Mouse (Mus musculus) hindbrain, embryonic 15.5 days (tissue): Measurements from ENCODE around the gene Rfx4. TPM values are rescaled to one million over a fixed set of nuclear protein-coding genes. Genes with fewer than 3 reads are reported as not detected.

Source experiments
- ATAC-seq: fragments of 200-750 bp; cut with Nextera tagmentation; 2 replicates; pipeline ENCODE4 v1.8.0; 2017; ENCODE audit warnings: low read depth, moderate number of reproducible peaks, moderate TSS enrichment; ENCODE audit not compliant: low FRiP score
- H3K27ac ChIP-seq: fragments of 300-500 bp; sonication (generic); replicated peaks from 2 replicates; pipeline ENCODE4 v1.5.1; 2015; ENCODE audit warnings: mild to moderate bottlenecking, inconsistent platforms
- H3K27me3 ChIP-seq: fragments of 300-500 bp; sonication (generic); 2 replicates; pipeline ENCODE4 v1.6.1; 2015; ENCODE audit warnings: control low read depth, inconsistent platforms
- H3K36me3 ChIP-seq: fragments of 300-500 bp; sonication (generic); 2 replicates; pipeline ENCODE4 v1.6.1; 2015; ENCODE audit warnings: control low read depth, inconsistent platforms
- H3K4me1 ChIP-seq: fragments of 300-500 bp; sonication (generic); replicated peaks from 2 replicates; pipeline ENCODE4 v1.6.1; 2015; ENCODE audit warnings: control low read depth, inconsistent platforms
- H3K4me2 ChIP-seq: fragments of 300-500 bp; sonication (generic); 2 replicates; pipeline ENCODE4 v1.6.1; 2015; ENCODE audit warnings: moderate library complexity, mild to moderate bottlenecking, inconsistent platforms
- H3K4me3 ChIP-seq: fragments of 300-500 bp; sonication (generic); 2 replicates; pipeline ENCODE4 v1.5.1; 2015; ENCODE audit warnings: mild to moderate bottlenecking, inconsistent platforms
- H3K9ac ChIP-seq: fragments of 300-500 bp; sonication (generic); 2 replicates; pipeline ENCODE4 v1.6.1; 2015; ENCODE audit warnings: inconsistent platforms
- H3K9me3 ChIP-seq: fragments of 300-500 bp; sonication (generic); 2 replicates; pipeline ENCODE4 v1.6.1; 2016; ENCODE audit warnings: control low read depth, inconsistent platforms
- WGBS: fragments of 180-500 bp; shearing (Covaris S2); methylation state at CpG from one replicate; pipeline ENCODE4 v1.1.7; 2015; 5-methylcytosine and 5-hydroxymethylcytosine counted together
- polyA plus RNA-seq: library from polyadenylated mRNA; unstranded; fragments of >200 nt; fragmentation: Nextera tagmentation; extraction: Ambion mirVana; gene quantifications from 2 replicates; pipeline ENCODE4 v1.2.1, GENCODE M21; 2015

Rfx4 gene
- polyA plus RNA-seq, 1 experiment from 2014 or later: 23.7 TPM

DNA sequence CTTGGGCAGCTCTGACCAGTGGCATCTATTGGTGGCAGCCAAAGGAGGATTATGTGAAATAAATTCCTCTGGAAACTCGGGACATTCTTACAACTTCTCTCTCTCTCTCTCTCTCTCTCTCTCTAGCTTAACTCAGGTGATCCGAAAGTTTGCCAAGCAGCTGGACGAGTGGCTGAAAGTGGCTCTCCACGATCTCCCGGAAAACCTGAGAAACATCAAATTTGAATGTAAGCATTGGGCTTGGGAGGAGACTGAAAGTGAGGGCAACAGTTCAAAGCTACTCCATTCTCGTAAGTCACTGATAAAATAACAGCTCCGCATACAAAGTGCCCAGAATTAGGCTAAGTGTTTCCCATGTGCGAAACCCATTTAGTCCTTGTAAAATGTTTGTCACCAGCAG lies 102.5 kb downstream of the Rfx4 start:
- H3K4me1 ChIP-seq: peaks cover 25% of the 10 kb centered on the region
- H3K9ac ChIP-seq: no peak overlapping the region
- H3K27ac ChIP-seq: no peak overlapping the region
- H3K4me2 ChIP-seq: no peak overlapping the region
- no peaks in the 10 kb centered on the region for H3K9me3 ChIP-seq
- no peak overlapping the region for H3K4me3 ChIP-seq
- no peaks in the 10 kb centered on the region for H3K27me3 ChIP-seq
- H3K36me3 ChIP-seq: no peaks in the 10 kb centered on the region
- 50% methylated on average over 8 of the region's 8 CpGs for WGBS
- ATAC-seq: no peak

DNA sequence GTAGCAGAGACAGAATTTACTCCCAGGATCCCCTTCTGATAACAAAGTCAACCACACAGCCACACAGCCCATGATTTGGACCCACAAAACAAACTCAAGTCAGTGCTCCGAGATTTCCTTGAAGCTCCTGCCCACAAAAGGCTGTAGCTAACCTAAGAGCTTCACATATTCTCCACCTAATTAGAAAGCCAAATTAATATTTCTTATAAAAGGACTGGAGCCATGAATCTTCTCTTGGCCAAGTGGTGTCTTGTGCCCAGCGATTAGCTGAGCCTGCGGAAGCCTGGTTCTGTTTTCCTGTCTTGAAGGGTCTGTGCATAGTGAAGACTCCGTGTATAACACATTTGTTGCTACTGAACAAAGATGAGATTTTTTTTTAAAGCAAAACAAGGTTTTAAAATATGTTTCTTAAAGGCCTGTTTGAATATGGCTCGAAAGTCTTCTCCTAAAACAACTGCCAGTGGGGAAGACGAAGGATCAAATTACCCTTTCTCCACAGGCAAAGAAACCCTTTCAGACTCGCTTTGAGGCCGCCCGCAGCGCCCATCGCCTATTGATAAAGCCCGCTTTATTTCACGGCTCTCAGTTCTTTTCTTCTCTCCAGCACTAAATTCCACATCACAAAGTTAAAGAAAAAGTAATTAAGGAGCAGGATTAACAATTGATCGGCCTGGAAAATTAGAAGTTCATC lies 103.1 kb downstream of the Rfx4 start:
- ATAC-seq: no peak
- Histone ChIP-seq H3K4me1 (peaks cover 19% of the 10 kb centered on the region), H3K4me2 (no peak overlapping the region), H3K36me3 (no peaks in the 10 kb centered on the region), H3K27me3 (no peaks in the 10 kb centered on the region), H3K9me3 (no peaks in the 10 kb centered on the region), H3K4me3 (no peak overlapping the region), H3K9ac (no peak overlapping the region), H3K27ac (no peak overlapping the region)
- 10% methylated on average over 14 of the region's 14 CpGs for WGBS

DNA sequence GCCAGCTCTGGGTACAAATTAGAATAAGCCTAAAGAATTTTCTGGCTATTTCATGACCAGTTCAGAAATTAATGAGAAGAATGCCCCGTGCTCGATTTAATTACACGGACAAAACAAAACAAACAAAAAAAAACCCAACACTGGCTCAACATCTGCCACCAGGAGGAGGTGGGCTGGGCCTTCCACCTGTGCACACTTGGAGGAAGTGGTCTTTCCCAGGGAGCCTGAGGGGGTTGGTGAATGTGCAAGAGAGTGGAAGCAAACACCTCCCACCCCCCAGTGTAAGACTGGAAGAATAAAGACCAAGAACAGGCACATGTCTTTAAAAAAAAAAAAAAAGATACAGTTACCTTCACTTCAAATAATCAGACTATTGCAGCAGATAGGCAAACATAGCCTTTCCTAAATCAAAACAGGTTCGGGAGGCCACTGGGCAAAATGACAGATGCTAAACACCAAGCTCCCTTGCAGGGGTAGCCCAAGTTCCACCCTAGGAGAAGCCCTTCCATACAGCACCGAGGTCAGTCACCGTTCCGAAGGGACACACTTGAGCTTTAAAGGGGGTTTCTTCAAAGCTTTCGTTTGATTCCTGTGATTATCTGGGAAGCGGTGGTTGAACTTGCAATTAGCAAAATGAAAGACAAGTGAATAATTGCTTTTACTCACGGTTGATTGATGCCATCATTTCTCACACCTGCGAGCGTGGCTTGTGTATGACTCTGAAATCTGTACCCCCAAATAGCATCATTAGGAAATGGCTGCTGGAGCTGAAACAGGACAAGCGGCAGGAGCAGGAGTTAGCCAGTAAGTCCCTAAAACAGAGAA lies 103.9 kb downstream of the Rfx4 start:
- H3K36me3 ChIP-seq: no peaks in the 10 kb centered on the region
- 0 out of 2 replicates have a peak overlapping the region, but pooled peaks have one; percentile 2 for H3K27ac ChIP-seq
- 27% methylated on average over 13 of the region's 13 CpGs for WGBS
- no peaks in the 10 kb centered on the region for H3K9me3 ChIP-seq
- H3K9ac ChIP-seq: no peak overlapping the region
- no peak overlapping the region for H3K4me2 ChIP-seq
- no peak for ATAC-seq
- H3K27me3 ChIP-seq: no peaks in the 10 kb centered on the region
- H3K4me1 ChIP-seq: peaks cover 19% of the 10 kb centered on the region
- H3K4me3 ChIP-seq: no peak overlapping the region

DNA sequence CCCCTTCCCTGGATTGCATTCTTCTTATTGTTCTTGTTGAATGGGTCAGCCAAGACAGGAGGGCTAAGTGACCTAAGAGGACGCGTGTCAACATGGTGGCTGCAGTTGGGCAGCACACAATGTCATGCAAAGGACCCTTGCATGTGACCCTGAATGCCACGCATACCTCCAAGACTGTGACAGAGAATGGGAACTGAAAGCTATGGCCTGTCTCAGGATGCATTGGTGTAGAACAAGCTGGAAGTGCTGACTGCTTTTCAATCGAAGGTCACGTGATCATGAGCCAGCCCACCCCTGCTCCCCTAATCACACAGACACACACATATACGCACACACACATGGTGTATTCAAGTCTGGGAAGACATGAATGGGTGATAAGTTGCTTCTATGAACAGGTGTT lies 107.6 kb downstream of the Rfx4 start:
- no peaks in the 10 kb centered on the region for H3K27me3 ChIP-seq
- H3K9me3 ChIP-seq: no peaks in the 10 kb centered on the region
- H3K4me3 ChIP-seq: no peak overlapping the region
- H3K4me2 ChIP-seq: no peak overlapping the region
- H3K4me1 ChIP-seq: peaks cover 17% of the 10 kb centered on the region
- no peaks in the 10 kb centered on the region for H3K36me3 ChIP-seq
- H3K9ac ChIP-seq: no peak overlapping the region
- no peak overlapping the region for H3K27ac ChIP-seq
- 69% methylated on average over 6 of the region's 6 CpGs for WGBS
- ATAC-seq: no peak

DNA sequence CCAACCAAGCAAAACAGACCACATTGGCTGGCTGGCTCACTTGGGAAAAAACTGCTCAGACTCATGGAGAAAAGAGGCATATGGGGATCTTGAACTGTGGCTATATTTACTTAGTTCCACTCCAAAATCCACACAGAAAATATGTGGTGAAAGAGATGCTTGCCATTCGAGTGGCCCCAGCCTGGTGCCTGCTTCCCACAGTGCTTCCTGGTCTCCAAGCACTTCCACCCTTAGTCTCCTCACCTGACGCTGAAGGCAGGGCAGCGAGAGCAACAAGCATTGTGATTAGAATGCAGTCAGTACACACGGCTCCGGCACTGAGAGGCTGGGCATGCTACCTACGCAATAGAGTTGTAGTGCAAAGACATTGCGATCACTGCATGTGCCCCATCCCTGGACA lies 111.7 kb downstream of the Rfx4 start:
- H3K9ac ChIP-seq: no peak overlapping the region

DNA sequence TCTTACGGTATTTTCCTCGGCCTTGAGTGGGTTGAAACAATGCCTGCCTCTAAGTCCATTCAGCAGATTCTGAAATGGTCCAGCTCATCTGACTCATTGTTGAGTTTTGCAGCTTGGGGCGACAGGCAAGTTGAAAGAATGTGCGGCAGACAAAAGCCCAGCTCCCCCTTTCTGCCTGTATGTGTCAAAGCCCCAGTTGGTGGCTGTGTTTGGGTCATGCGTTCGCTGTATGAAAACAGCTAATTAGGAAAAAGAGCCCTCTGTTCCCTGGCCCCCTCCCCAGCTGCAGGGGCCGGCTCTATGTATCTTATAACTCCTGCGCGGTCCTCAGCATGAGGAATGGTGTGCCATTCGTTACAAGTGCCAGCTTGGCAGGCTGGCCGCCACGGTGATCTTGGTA lies 115.4 kb downstream of the Rfx4 start:
- ATAC-seq: peak; percentile 53; the same call in 1 of the 2 replicates
- H3K9ac ChIP-seq: 0 out of 2 replicates have a peak overlapping the region, but pooled peaks have one; percentile 26
- no peaks in the 10 kb centered on the region for H3K9me3 ChIP-seq
- H3K36me3 ChIP-seq: no peaks in the 10 kb centered on the region
- H3K27me3 ChIP-seq: no peaks in the 10 kb centered on the region
- H3K27ac ChIP-seq: no peak overlapping the region
- peaks cover 8% of the 10 kb centered on the region for H3K4me1 ChIP-seq
- WGBS: 10% methylated on average over 12 of the region's 12 CpGs
- H3K4me3 ChIP-seq: no peak overlapping the region
- peak overlapping the region; percentile 24 for H3K4me2 ChIP-seq

More for the DNA sequence above, 111.7 kb downstream of the Rfx4 start:
- Histone ChIP-seq H3K27ac (no peak overlapping the region), H3K4me3 (no peak overlapping the region), H3K36me3 (no peaks in the 10 kb centered on the region), H3K9me3 (no peaks in the 10 kb centered on the region), H3K27me3 (no peaks in the 10 kb centered on the region), H3K4me1 (peaks cover 8% of the 10 kb centered on the region), H3K4me2 (no peak overlapping the region)
- no peak for ATAC-seq
- 88% methylated on average over 7 of the region's 7 CpGs for WGBS

DNA sequence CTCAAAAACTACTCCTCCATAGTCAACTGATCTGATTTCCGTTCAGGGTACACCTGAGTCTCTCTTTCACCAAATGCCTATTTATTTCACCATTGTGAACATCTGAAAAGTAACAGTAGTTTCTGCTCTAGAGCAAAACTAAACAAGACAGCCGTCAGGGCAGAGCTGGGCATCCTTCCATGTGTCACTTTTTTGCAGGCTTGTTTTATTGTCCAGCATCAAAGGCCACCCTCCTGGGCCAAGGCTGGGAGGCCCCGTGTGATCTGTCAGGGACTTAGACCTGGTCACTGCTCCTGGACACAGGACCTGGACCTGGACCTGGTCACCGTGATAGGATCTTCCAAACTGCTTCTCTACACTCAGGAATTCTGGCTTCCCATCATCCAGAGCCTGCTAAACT lies 116.1 kb downstream of the Rfx4 start:
- 60% methylated on average over 4 of the region's 4 CpGs for WGBS
- no peaks in the 10 kb centered on the region for H3K9me3 ChIP-seq
- no peak overlapping the region for H3K4me2 ChIP-seq
- no peak for ATAC-seq
- no peak overlapping the region for H3K9ac ChIP-seq
- peaks cover 8% of the 10 kb centered on the region for H3K4me1 ChIP-seq
- H3K36me3 ChIP-seq: no peaks in the 10 kb centered on the region
- H3K4me3 ChIP-seq: no peak overlapping the region
- no peak overlapping the region for H3K27ac ChIP-seq
- H3K27me3 ChIP-seq: no peaks in the 10 kb centered on the region

DNA sequence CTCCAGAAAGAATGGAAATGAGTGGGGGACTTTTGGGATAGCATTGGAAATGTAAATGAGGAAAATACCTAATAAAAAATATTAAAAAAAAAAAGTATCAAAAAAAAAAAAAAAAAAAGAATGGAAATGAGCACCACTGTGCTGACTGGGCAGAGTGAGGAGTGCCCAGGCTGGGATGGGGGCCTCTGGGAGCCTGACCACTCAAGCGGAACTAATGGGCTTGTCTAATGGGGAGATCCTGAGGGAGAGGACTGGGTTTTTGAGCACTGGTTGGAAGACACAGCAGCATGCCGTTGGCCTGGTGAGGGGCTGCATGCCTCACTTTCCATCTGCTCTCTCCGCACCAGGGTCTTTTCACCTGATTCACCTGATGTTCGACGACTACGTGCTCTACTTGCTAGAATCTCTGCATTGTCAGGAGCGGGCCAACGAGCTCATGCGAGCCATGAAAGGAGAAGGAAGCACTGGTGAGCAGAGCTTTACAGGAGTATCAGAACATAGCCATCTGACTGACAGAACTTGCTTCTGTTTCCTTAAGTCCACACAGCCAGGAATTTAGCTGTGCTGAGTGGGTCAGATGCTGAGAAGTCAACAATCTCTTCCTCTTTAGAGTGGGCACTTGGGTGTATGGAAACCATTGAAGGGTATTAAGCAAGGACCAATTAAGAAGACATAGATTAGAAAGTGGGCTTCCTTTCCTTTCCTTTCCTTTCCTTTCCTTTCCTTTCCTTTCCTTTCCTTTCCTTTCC lies 124.1 kb downstream of the Rfx4 start:
- ATAC-seq: no peak

DNA sequence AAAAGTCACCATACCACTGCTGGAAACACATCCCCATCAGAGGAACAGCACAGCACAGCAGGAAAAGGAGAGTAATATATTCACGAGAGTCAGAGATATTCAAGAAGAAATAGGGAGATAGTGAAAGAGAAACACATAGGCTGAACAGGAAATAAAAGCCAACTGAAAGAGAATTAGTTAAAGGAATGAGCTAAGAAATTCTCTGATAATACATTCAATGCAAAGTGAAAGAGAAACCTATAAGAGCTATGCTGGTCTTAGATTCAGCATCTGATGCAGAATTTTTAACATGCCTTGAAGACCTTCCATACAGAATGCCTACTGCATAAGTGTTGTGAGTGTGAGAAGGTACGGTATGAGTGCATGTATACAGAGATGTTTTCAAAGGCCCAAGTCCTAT lies 126.7 kb downstream of the Rfx4 start:
- no peak overlapping the region for H3K4me2 ChIP-seq
- H3K9ac ChIP-seq: no peak overlapping the region
- ATAC-seq: no peak
- no peaks in the 10 kb centered on the region for H3K9me3 ChIP-seq
- H3K27me3 ChIP-seq: no peaks in the 10 kb centered on the region
- no peak overlapping the region for H3K4me3 ChIP-seq
- WGBS: 88% methylated on average over 2 of the region's 2 CpGs
- no peak overlapping the region for H3K27ac ChIP-seq
- H3K4me1 ChIP-seq: no peaks in the 10 kb centered on the region
- no peaks in the 10 kb centered on the region for H3K36me3 ChIP-seq

More for the DNA sequence above, 124.1 kb downstream of the Rfx4 start:
- Histone ChIP-seq H3K4me3 (no peak overlapping the region), H3K36me3 (no peaks in the 10 kb centered on the region), H3K4me2 (no peak overlapping the region), H3K27me3 (no peaks in the 10 kb centered on the region), H3K9ac (no peak overlapping the region), H3K9me3 (no peaks in the 10 kb centered on the region), H3K4me1 (no peaks in the 10 kb centered on the region), H3K27ac (no peak overlapping the region)
- 49% methylated on average over 9 of the region's 9 CpGs for WGBS

DNA sequence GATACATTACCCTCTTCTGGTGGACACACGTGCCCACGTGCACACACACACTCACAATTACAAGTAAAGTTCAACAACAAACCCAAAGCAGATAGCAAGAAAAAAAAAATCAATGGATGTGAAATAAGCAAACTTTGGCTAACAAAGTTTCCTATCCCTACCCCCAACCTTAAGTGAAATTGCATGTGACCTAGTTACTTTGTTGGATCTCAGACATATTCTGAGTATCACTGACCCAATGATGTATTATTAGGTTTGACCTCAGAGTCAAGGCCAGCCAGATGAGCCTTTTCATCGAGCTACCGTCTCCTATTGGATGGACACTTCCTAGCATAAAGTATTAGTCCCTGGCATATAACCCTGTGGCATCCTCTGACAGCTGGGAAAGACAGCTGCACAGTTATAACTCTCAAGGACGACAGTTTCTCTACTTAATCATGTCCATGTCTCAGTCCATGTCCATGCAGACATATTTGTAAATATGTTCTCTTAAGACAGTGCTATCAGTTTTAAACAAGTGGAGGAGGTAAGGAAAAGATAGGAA lies 129.6 kb downstream of the Rfx4 start:
- Histone ChIP-seq H3K4me3 (no peak overlapping the region), H3K4me1 (peaks cover 7% of the 10 kb centered on the region; the same call in 1 of the 2 replicates), H3K27me3 (no peaks in the 10 kb centered on the region), H3K9me3 (no peaks in the 10 kb centered on the region), H3K4me2 (no peak overlapping the region), H3K36me3 (no peaks in the 10 kb centered on the region), H3K9ac (no peak overlapping the region), H3K27ac (no peak overlapping the region)
- ATAC-seq: no peak
- WGBS: 63% methylated on average over 5 of the region's 5 CpGs

DNA sequence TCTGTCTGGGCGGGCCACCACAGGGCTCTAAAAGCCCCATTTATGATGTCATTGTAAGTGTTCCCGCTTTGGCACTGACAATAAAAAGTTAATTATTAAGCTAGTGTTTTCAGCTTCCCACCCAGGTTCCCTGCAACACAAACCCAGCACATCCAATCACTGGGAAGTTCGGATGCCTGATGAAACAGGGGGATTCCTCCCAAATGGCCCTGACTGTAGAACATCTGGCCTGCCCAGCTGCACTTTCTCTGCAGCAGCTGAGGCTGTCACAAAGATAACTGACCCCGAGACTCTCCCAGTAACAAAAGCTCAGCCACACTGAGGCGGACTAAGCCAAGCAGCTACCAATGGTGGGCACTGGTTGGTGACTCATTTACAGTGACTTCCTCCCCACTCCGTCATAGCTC lies 130.4 kb downstream of the Rfx4 start:
- no peaks in the 10 kb centered on the region for H3K9me3 ChIP-seq
- no peak overlapping the region for H3K4me2 ChIP-seq
- H3K4me1 ChIP-seq: peaks cover 7% of the 10 kb centered on the region; the same call in 1 of the 2 replicates
- H3K27me3 ChIP-seq: no peaks in the 10 kb centered on the region
- H3K4me3 ChIP-seq: no peak overlapping the region
- WGBS: 38% methylated on average over 6 of the region's 6 CpGs
- no peak overlapping the region for H3K27ac ChIP-seq
- ATAC-seq: 0 out of 2 replicates have a peak, but pooled peaks have one; percentile 34
- H3K36me3 ChIP-seq: no peaks in the 10 kb centered on the region
- no peak overlapping the region for H3K9ac ChIP-seq
